Mouse (Mus musculus) hindbrain, embryonic 15.5 days (tissue): ENCODE data around the gene Gucy1a1. TPM values are rescaled to one million over a fixed set of nuclear protein-coding genes. Genes with fewer than 3 reads are reported as not detected.
A peak's percentile ranks its signal among the peaks of the same experiment; 100 is the strongest.

Source experiments
- ATAC-seq: fragments of 200-750 bp; cut with Nextera tagmentation; 2 replicates; pipeline ENCODE4 v1.8.0; 2017; ENCODE audit warnings: low read depth, moderate number of reproducible peaks, moderate TSS enrichment; ENCODE audit not compliant: low FRiP score
- H3K27ac ChIP-seq: fragments of 300-500 bp; sonication (generic); replicated peaks from 2 replicates; pipeline ENCODE4 v1.5.1; 2015; ENCODE audit warnings: mild to moderate bottlenecking, inconsistent platforms
- H3K27me3 ChIP-seq: fragments of 300-500 bp; sonication (generic); 2 replicates; pipeline ENCODE4 v1.6.1; 2015; ENCODE audit warnings: control low read depth, inconsistent platforms
- H3K36me3 ChIP-seq: fragments of 300-500 bp; sonication (generic); 2 replicates; pipeline ENCODE4 v1.6.1; 2015; ENCODE audit warnings: control low read depth, inconsistent platforms
- H3K4me1 ChIP-seq: fragments of 300-500 bp; sonication (generic); replicated peaks from 2 replicates; pipeline ENCODE4 v1.6.1; 2015; ENCODE audit warnings: control low read depth, inconsistent platforms
- H3K4me2 ChIP-seq: fragments of 300-500 bp; sonication (generic); 2 replicates; pipeline ENCODE4 v1.6.1; 2015; ENCODE audit warnings: moderate library complexity, mild to moderate bottlenecking, inconsistent platforms
- H3K4me3 ChIP-seq: fragments of 300-500 bp; sonication (generic); 2 replicates; pipeline ENCODE4 v1.5.1; 2015; ENCODE audit warnings: mild to moderate bottlenecking, inconsistent platforms
- H3K9ac ChIP-seq: fragments of 300-500 bp; sonication (generic); 2 replicates; pipeline ENCODE4 v1.6.1; 2015; ENCODE audit warnings: inconsistent platforms
- H3K9me3 ChIP-seq: fragments of 300-500 bp; sonication (generic); 2 replicates; pipeline ENCODE4 v1.6.1; 2016; ENCODE audit warnings: control low read depth, inconsistent platforms
- WGBS: fragments of 180-500 bp; shearing (Covaris S2); methylation state at CpG from one replicate; pipeline ENCODE4 v1.1.7; 2015; 5-methylcytosine and 5-hydroxymethylcytosine counted together
- polyA plus RNA-seq: library from polyadenylated mRNA; unstranded; fragments of >200 nt; fragmentation: Nextera tagmentation; extraction: Ambion mirVana; gene quantifications from 2 replicates; pipeline ENCODE4 v1.2.1, GENCODE M21; 2015

Gene Gucy1a1
- polyA plus RNA-seq, 1 experiment from 2014 or later = 26.2 TPM

DNA sequence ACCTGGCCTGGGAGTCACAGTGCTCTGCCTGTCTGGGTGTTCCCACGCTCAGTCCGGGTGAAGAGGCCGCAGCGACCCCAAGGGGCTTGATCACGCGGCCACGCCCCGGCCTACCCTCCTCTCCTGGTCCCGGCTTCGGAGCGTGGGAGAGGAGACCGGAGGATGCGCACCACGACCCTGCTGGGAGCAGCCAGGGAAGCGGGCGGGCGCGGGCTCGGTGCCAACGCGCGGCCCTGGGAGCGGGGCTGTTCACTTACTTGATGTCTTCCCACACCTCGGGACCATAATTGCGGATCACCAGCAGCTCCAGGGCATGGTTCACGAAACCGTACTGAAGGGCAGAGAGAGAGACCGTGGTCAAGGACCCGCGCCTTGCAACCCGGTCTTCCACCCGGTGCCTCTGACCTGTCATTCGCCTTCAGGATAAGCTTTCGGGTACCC lies 71.8 kb downstream of the Gucy1a1 start:
- H3K36me3 ChIP-seq = no peaks in the 10 kb centered on the region
- H3K4me2 ChIP-seq = peak overlapping the region; percentile 77
- H3K27me3 ChIP-seq = no peaks in the 10 kb centered on the region
- peak overlapping the region; percentile 90 for H3K27ac ChIP-seq
- WGBS = under 1% methylated on average over 34 of the region's 34 CpGs
- peak overlapping the region; percentile 80 for H3K9ac ChIP-seq
- H3K9me3 ChIP-seq = no peaks in the 10 kb centered on the region
- peaks cover 19% of the 10 kb centered on the region for H3K4me1 ChIP-seq
- H3K4me3 ChIP-seq = peak overlapping the region; percentile 70
- peak; percentile 72 for ATAC-seq

GRCm38 (mm10) chr3:82067830-82068229 lies 77.8 kb downstream of the Gucy1a1 start:
- no peak for ATAC-seq
- no peaks in the 10 kb centered on the region for H3K27me3 ChIP-seq
- H3K4me2 ChIP-seq = no peak overlapping the region
- no peak overlapping the region for H3K4me3 ChIP-seq
- no peaks in the 10 kb centered on the region for H3K9me3 ChIP-seq
- H3K9ac ChIP-seq = no peak overlapping the region
- no peak overlapping the region for H3K27ac ChIP-seq
- peaks cover 15% of the 10 kb centered on the region; the same call in 1 of the 2 replicates for H3K4me1 ChIP-seq
- H3K36me3 ChIP-seq = no peaks in the 10 kb centered on the region
- WGBS = 87% methylated on average over 5 of the region's 5 CpGs

DNA sequence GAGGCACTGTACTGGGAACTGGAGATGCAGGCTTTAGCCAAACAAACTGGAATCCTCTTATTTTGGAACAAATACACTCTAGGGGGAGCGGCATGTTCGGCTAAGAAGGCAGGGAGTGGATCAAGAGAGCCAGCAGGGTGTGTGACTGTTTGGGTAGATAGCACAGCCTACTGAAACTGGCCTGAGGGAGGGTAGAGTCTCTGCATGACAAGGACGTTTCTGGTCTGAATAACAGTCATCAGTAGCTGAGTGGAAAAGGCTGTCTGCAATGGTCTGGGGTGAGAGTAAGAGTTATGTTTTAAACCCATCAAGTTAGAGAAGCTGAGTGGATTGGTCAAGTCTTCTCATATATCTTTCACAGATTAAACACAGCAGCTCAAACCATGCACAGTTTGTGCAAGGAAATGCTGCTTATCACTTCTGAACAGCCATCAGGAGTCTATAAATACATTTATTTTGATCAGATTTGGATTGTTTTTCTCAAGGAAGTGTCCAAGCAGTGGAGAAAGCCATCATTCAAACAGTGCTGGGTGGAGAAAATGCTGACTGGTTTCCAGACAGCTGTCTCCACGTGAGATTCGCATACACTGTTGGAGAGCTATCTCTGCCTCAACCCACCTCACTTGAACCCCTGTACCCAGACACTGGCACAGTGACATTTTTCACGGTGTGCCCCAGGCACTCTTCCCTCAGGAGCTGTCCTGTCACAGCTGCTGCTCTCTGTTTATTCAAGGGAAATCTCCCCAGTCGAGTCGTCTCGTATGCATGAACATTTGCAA lies 84.0 kb downstream of the Gucy1a1 start:
- no peaks in the 10 kb centered on the region for H3K27me3 ChIP-seq
- no peak overlapping the region for H3K27ac ChIP-seq
- no peak overlapping the region for H3K4me2 ChIP-seq
- H3K4me1 ChIP-seq = peaks cover 13% of the 10 kb centered on the region; the same call in 1 of the 2 replicates
- no peaks in the 10 kb centered on the region for H3K9me3 ChIP-seq
- H3K36me3 ChIP-seq = no peaks in the 10 kb centered on the region
- 41% methylated on average over 9 of the region's 9 CpGs for WGBS
- no peak overlapping the region for H3K9ac ChIP-seq
- H3K4me3 ChIP-seq = no peak overlapping the region
- ATAC-seq = peak; percentile 19; the same call in 1 of the 2 replicates

DNA sequence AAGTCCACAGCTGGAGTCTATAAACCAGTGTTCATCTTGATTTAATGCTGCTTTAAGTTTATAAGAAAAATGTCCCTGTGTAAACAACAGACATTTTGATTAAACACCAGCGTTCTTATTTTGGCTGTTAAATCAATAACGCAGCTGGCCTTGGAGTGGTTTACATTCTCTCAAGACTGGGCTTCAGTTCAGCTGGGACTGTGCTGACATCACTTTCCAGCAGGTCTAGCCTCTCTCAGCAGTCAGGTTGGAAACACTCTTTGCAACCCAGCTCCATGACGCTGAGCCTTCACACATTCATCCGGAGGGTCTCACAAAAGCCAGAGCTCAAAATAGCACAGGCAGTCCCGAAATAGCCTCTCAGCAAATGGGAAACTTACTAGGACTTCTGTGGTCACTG lies 88.4 kb downstream of the Gucy1a1 start:
- Histone ChIP-seq H3K4me2 (no peak overlapping the region), H3K9ac (no peak overlapping the region), H3K4me1 (peaks cover 8% of the 10 kb centered on the region; the same call in 1 of the 2 replicates), H3K4me3 (no peak overlapping the region), H3K36me3 (no peaks in the 10 kb centered on the region), H3K9me3 (no peaks in the 10 kb centered on the region), H3K27me3 (no peaks in the 10 kb centered on the region), H3K27ac (no peak overlapping the region)
- ATAC-seq = no peak
- 73% methylated on average over 5 of the region's 5 CpGs for WGBS

DNA sequence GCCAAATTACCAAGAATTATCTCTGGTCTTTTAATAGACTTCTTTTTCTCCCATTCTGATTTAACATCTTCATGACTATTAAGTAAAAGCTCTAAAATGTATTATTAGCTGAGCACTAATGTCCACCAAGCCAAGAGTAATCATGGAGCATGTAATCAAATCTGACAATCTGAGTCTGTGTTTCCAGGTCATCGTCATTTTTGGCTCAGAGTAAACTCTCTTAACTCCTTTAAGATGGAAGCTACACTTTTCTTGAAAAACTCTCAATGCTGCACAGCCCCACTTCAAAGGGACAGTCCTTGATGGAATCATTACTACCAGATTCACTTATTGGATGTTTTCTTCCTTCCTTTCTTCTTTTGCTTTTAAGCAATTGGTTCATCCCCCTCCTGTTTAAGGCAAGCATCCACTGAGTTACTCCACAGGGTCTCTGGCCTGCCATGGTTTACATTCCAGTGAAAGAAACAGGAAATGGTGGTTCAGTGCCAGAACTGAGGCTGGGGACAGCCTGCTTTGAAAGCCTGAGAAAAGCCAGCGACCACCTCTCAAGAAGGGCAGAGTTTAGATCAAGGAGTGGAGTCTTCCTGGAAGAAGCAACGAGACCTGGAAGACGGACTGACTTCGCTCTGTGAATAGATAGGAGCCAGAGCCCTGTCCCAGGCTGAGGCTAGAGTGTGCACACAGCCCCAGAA lies 91.2 kb downstream of the Gucy1a1 start:
- ATAC-seq = no peak
- Histone ChIP-seq H3K4me2 (no peak overlapping the region), H3K9ac (no peak overlapping the region), H3K4me3 (no peak overlapping the region), H3K36me3 (no peaks in the 10 kb centered on the region; the same call in 1 of the 2 replicates), H3K27me3 (no peaks in the 10 kb centered on the region), H3K27ac (no peak overlapping the region), H3K4me1 (no peaks in the 10 kb centered on the region), H3K9me3 (no peaks in the 10 kb centered on the region)
- 61% methylated on average over 5 of the region's 5 CpGs for WGBS

DNA sequence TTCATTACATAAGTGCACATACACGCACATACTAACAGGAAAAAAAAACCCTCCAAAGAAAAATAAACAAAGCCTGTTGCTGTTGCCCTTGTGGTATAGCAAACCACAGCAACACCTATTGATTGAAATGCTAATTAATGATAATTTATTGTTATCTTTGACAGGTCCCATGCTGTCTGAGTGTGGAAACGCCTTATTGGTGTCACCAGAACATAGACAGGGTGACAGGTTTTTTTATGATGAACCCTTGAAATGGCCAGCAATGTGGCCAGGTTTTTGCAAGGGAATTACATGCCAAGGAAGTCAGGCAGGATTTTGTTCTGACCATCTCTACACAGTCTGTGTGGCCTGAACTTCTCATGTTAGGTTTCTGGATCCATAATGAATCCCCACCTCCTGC lies 93.6 kb downstream of the Gucy1a1 start:
- Histone ChIP-seq H3K9me3 (no peaks in the 10 kb centered on the region), H3K36me3 (no peaks in the 10 kb centered on the region; the same call in 1 of the 2 replicates), H3K27me3 (no peaks in the 10 kb centered on the region), H3K9ac (no peak overlapping the region), H3K4me2 (no peak overlapping the region), H3K4me3 (no peak overlapping the region), H3K27ac (no peak overlapping the region), H3K4me1 (peaks cover 5% of the 10 kb centered on the region)
- WGBS = 54% methylated on average over 2 of the region's 2 CpGs
- ATAC-seq = no peak

DNA sequence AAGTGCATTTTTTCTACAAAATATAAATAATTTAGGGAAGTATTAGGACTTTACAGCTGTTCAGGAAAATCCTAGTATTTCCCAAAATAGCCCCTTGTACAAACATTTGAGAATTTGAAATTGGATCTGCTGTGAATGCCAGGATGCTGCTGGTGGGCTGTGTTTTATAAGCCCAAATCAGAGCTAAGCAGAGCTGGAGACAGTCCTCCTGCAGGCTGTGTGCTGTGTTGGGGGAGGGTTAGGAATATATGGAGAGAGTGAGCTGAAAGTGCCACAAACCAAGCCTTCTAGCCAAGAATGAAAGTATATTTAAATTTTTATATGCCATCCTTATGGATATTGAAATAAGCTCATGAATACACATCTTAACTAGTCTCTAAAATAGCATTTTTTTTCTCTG lies 94.1 kb downstream of the Gucy1a1 start:
- H3K27ac ChIP-seq = no peak overlapping the region
- peaks cover 5% of the 10 kb centered on the region for H3K4me1 ChIP-seq
- no peak overlapping the region for H3K9ac ChIP-seq
- no peaks in the 10 kb centered on the region for H3K27me3 ChIP-seq
- no peak overlapping the region for H3K4me2 ChIP-seq
- H3K9me3 ChIP-seq = no peaks in the 10 kb centered on the region
- H3K36me3 ChIP-seq = no peaks in the 10 kb centered on the region; the same call in 1 of the 2 replicates
- no peak for ATAC-seq
- H3K4me3 ChIP-seq = no peak overlapping the region

DNA sequence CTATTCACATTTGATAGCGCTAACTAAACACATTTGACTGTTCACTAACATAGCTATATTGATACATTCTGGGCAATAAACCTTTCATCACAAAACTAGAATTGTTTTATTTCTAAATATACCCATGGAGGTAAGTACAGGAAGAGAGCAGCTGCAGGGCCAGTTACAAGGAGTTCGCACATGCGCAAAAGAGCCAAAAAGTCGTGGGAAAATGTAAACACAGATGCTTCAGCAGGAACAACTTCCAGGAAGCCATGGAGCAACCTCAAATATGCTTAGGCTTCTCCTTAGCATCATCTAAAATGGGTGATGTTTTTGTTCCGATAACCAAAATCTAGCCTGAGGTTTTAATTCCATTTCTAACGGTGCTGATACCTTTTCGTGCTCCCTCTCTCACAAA lies 96.9 kb downstream of the Gucy1a1 start:
- ATAC-seq = no peak
- 58% methylated on average over 7 of the region's 7 CpGs for WGBS
- peaks cover 5% of the 10 kb centered on the region for H3K4me1 ChIP-seq
- H3K9me3 ChIP-seq = no peaks in the 10 kb centered on the region
- no peak overlapping the region for H3K9ac ChIP-seq
- H3K27me3 ChIP-seq = no peaks in the 10 kb centered on the region
- H3K27ac ChIP-seq = no peak overlapping the region
- H3K36me3 ChIP-seq = peaks cover 9% of the 10 kb centered on the region
- no peak overlapping the region for H3K4me2 ChIP-seq
- no peak overlapping the region for H3K4me3 ChIP-seq

DNA sequence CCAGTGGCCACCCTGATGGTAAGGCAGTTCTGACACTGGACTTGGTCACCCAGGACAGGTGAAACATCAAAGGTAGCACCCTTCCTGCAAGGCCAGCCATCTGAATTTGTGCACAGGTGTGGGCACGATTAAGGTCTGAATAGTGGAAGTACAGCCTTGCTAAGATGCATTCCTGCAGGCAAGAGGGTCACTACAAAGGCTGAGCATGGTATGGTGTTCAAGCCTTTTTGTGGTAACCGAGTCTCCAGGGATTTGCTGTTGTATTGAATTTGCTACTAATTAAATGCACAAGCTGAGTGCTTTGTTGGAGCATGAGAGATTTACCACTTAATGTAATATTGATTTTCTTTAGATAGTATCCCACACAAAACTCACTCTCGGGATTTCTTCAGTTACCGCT lies 97.5 kb downstream of the Gucy1a1 start:
- peaks cover 9% of the 10 kb centered on the region for H3K36me3 ChIP-seq
- WGBS = 66% methylated on average over 4 of the region's 4 CpGs
- no peak overlapping the region for H3K9ac ChIP-seq
- H3K4me2 ChIP-seq = no peak overlapping the region
- no peak overlapping the region for H3K4me3 ChIP-seq
- H3K27ac ChIP-seq = no peak overlapping the region; the same call in 1 of the 2 replicates
- 0 out of 2 replicates have a peak, but pooled peaks have one; percentile 42 for ATAC-seq
- H3K27me3 ChIP-seq = no peaks in the 10 kb centered on the region
- peaks cover 5% of the 10 kb centered on the region for H3K4me1 ChIP-seq
- no peaks in the 10 kb centered on the region for H3K9me3 ChIP-seq

DNA sequence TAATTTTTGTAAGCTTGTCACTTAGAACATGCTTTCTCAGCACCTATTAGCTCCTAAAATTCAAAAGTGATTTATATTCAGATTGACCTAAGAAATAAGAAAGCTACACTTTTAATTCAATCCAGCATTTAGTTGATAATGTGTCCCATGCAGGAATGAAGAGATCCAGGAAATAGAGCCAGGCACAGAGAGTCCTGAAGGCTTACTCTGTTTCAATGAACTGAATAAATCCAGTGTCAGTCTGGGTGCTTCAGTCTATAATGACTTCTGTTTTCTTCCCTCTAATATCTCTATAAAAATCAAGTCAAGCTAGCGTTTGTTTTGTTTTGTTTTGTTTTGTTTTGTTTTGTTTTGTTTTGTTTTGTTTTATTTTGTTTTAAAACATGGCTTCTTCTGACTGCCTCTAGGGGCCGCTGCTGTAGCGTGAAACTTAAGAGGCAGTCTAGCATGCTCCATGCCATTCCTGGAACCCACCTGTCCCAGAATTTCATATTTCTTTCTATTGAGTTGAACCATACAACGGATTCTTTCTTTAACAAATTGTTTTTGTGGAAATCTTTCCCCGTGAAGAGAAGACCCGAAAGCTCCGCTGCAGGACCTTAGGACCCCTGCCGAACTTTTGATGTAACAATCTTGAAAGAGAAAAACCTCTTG lies 98.4 kb downstream of the Gucy1a1 start:
- no peak overlapping the region for H3K9ac ChIP-seq
- no peak overlapping the region for H3K27ac ChIP-seq
- 31% methylated on average over 8 of the region's 8 CpGs for WGBS
- H3K36me3 ChIP-seq = peaks cover 9% of the 10 kb centered on the region
- H3K27me3 ChIP-seq = no peaks in the 10 kb centered on the region
- no peak overlapping the region for H3K4me3 ChIP-seq
- no peaks in the 10 kb centered on the region for H3K9me3 ChIP-seq
- H3K4me1 ChIP-seq = peaks cover 5% of the 10 kb centered on the region
- no peak overlapping the region for H3K4me2 ChIP-seq
- peak; percentile 72; the same call in 1 of the 2 replicates for ATAC-seq

- WGBS = 93% methylated on average over 8 of the region's 8 CpGs
- Histone ChIP-seq H3K4me1 (peaks cover 5% of the 10 kb centered on the region), H3K9me3 (no peaks in the 10 kb centered on the region)
These were observed 99.5 kb downstream of the Gucy1a1 start for GRCm38 (mm10) chr3:82046087-82046486.

DNA sequence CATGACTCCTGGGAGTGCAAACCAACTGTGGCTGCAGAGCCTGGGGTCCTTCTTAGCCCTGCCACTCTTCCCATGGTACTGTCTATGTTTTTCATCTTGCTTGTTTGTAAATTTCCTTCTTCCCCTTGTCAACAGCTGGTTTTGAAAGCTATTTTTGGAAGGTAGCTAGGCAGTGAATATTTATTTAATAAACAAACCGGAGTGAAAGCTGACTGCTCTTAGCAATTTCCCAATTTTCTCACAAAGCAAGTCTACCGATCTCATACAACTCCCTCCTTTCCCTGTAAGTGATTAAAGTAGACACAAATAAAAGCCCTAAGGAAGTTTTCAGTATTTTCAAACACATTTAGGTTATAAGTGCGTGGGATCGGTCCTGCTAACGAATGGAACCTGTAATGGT lies 100.7 kb downstream of the Gucy1a1 start:
- Histone ChIP-seq H3K9ac (no peak overlapping the region), H3K27me3 (no peaks in the 10 kb centered on the region), H3K4me1 (peaks cover 5% of the 10 kb centered on the region), H3K36me3 (peaks cover 13% of the 10 kb centered on the region), H3K9me3 (no peaks in the 10 kb centered on the region), H3K27ac (no peak overlapping the region), H3K4me3 (no peak overlapping the region), H3K4me2 (no peak overlapping the region)
- no peak for ATAC-seq
- WGBS = 93% methylated on average over 5 of the region's 5 CpGs

More at GRCm38 (mm10) chr3:82046087-82046486, 99.5 kb downstream of the Gucy1a1 start:
- Histone ChIP-seq H3K27ac (no peak overlapping the region), H3K4me3 (no peak overlapping the region), H3K27me3 (no peaks in the 10 kb centered on the region), H3K36me3 (peaks cover 12% of the 10 kb centered on the region), H3K9ac (no peak overlapping the region), H3K4me2 (no peak overlapping the region)
- ATAC-seq = no peak
